Mouse (Mus musculus) G1E (cell line): ENCODE measurements at regions not wholly inside any gene's neighbourhood (a gene's known extent, or its start where the extent isn't known, plus 50 kb on each side); places are given as distances from the start of the nearest gene placed in this dataset.

Source experiments
- CTCF ChIP-seq: IDR thresholded peaks from 2 replicates; pipeline ENCODE4 v1.5.1; 2012; ENCODE audit warnings: low read depth, low read length, inconsistent platforms, mixed read lengths
- GATA1 ChIP-seq: IDR thresholded peaks from 2 replicates; pipeline ENCODE4 v1.6.1; 2012; ENCODE audit warnings: borderline replicate concordance, low read length, inconsistent platforms, mixed read lengths
- GATA2 ChIP-seq: IDR thresholded peaks from 2 replicates; pipeline ENCODE4 v1.6.1; 2012; ENCODE audit warnings: low read depth, low read length, inconsistent platforms, borderline replicate concordance
- TAL1 ChIP-seq: conservative IDR thresholded peaks from 2 replicates; pipeline ENCODE4 v1.6.1; 2012; ENCODE audit warnings: low read depth, low read length, inconsistent platforms, mixed read lengths

DNA sequence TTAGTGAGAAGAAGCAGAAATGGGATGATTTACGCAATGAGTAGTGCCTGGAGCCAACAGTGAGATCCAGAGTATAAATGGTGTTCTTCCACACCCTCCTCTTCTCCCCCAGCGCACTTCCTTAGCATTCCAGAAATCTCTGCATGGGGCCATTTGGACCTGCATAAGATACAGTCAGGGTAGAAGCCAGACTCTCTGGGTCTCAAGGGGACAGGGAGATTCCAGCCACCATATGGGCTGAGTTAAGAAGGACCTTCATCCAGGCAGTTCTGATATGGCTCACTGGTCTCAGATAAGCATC is 70.2 kb upstream of the Peli2 start:
- TF ChIP-seq CTCF (no peak), GATA2 (no peak), TAL1 (no peak), GATA1 (no peak)
